Mouse (Mus musculus) heart, embryonic 14.5 days (tissue): Measurements from ENCODE around the gene Rwdd2a. TPM values are rescaled to one million over a fixed set of nuclear protein-coding genes. Genes with fewer than 3 reads are reported as not detected.

Experiments
- ATAC-seq: fragments of 200-750 bp; cut with Nextera tagmentation; 2 replicates; pipeline ENCODE4 v1.8.0; 2017; ENCODE audit warnings: low read depth, moderate TSS enrichment; ENCODE audit not compliant: insufficient number of reproducible peaks, insufficient read depth, low FRiP score
- H3K27ac ChIP-seq, 2 experiments: fragments of 200-500 bp in 1 of 2; fragments of 300-500 bp in 1 of 2; sonication (generic) in 1 of 2; replicated peaks in 1 of 2; 2 replicates each; pipeline ENCODE4 v1.5.1; 2012 to 2014; ENCODE audit warnings: low read depth in 2 of 2, low read length in 2 of 2, control low read depth in 1 of 2, mild to moderate bottlenecking in 1 of 2, mixed read lengths in 1 of 2; ENCODE audit not compliant: control insufficient read depth in 1 of 2, insufficient read depth in 1 of 2
- H3K27me3 ChIP-seq: fragments of 300-500 bp; sonication (generic); 2 replicates; pipeline ENCODE4 v1.6.1; 2014; ENCODE audit warnings: mild to moderate bottlenecking, low read length, control low read depth; ENCODE audit not compliant: control insufficient read depth, insufficient read depth
- H3K36me3 ChIP-seq: fragments of 300-500 bp; sonication (generic); 2 replicates; pipeline ENCODE4 v1.6.1; 2014; ENCODE audit warnings: mild to moderate bottlenecking, control low read depth, low read length, mixed read lengths; ENCODE audit not compliant: control insufficient read depth, insufficient read depth
- H3K4me1 ChIP-seq, 2 experiments: fragments of 200-500 bp in 1 of 2; fragments of 300-500 bp in 1 of 2; sonication (generic) in 1 of 2; 2 replicates each; pipeline ENCODE4 v1.6.1; 2012 to 2014; ENCODE audit warnings: low read length in 2 of 2, control low read depth in 1 of 2, mixed read lengths in 1 of 2; ENCODE audit not compliant: control insufficient read depth in 2 of 2, insufficient read depth in 2 of 2
- H3K4me2 ChIP-seq: fragments of 300-500 bp; sonication (generic); 2 replicates; pipeline ENCODE4 v1.6.1; 2014; ENCODE audit warnings: mild to moderate bottlenecking, low read length
- H3K4me3 ChIP-seq, 2 experiments: fragments of 200-500 bp in 1 of 2; fragments of 300-500 bp in 1 of 2; sonication (generic) in 1 of 2; 2 replicates each; pipeline ENCODE4 v1.5.1; 2012 to 2014; ENCODE audit warnings: low read length in 2 of 2, mild to moderate bottlenecking in 2 of 2, control low read depth in 1 of 2, low read depth in 1 of 2, moderate library complexity in 1 of 2; ENCODE audit not compliant: control insufficient read depth in 1 of 2, insufficient read depth in 1 of 2
- H3K9ac ChIP-seq: fragments of 300-500 bp; sonication (generic); 2 replicates; pipeline ENCODE4 v1.6.1; 2014; ENCODE audit warnings: mild to moderate bottlenecking, low read length
- H3K9me3 ChIP-seq: fragments of 300-500 bp; sonication (generic); 2 replicates; pipeline ENCODE4 v1.6.1; 2016; ENCODE audit warnings: low read length, control low read depth; ENCODE audit not compliant: control insufficient read depth
- WGBS: fragments of 180-500 bp; shearing (Covaris S2); extraction: QIAGEN DNeasy Blood & Tissue Kit; methylation state at CpG from one replicate; pipeline ENCODE4 v1.1.7; 2014; 5-methylcytosine and 5-hydroxymethylcytosine counted together
- polyA plus RNA-seq: library from polyadenylated mRNA; unstranded; fragments of >200 nt; fragmentation: Nextera tagmentation; extraction: Ambion mirVana; gene quantifications from 2 replicates; pipeline ENCODE4 v1.2.1, GENCODE M21; 2014

Rwdd2a gene
- polyA plus RNA-seq, 1 experiment from 2014 or later, result 4.8 TPM

GRCm38 (mm10) chr9:86553886-86554285, 17.9 kb upstream of the Rwdd2a start:
- peaks cover 93% of the 10 kb centered on the region for H3K36me3 ChIP-seq

GRCm38 (mm10) chr9:86554641-86555040, 17.1 kb upstream of the Rwdd2a start:
- no peak overlapping the region for H3K9ac ChIP-seq
- no peak overlapping the region for H3K27ac ChIP-seq
- WGBS, result 90% methylated on average over 4 of the region's 4 CpGs
- H3K9me3 ChIP-seq, result no peaks in the 10 kb centered on the region
- no peaks in the 10 kb centered on the region for H3K27me3 ChIP-seq
- peaks cover 94% of the 10 kb centered on the region for H3K36me3 ChIP-seq
- no peaks in the 10 kb centered on the region for H3K4me1 ChIP-seq
- no peak overlapping the region for H3K4me2 ChIP-seq
- ATAC-seq, result no peak
- no peak overlapping the region for H3K4me3 ChIP-seq

More at GRCm38 (mm10) chr9:86553886-86554285, 17.9 kb upstream of the Rwdd2a start:
- Histone ChIP-seq H3K27ac (no peak overlapping the region), H3K4me3 (no peak overlapping the region), H3K4me1 (no peaks in the 10 kb centered on the region), H3K27me3 (no peaks in the 10 kb centered on the region), H3K9me3 (no peaks in the 10 kb centered on the region), H3K9ac (no peak overlapping the region), H3K4me2 (no peak overlapping the region)
- WGBS, result 79% methylated on average over 9 of the region's 9 CpGs
- ATAC-seq, result no peak

GRCm38 (mm10) chr9:86560543-86560942, 11.2 kb upstream of the Rwdd2a start:
- Histone ChIP-seq H3K27ac (no peak overlapping the region), H3K4me3 (no peak overlapping the region), H3K4me1 (no peaks in the 10 kb centered on the region), H3K27me3 (no peaks in the 10 kb centered on the region), H3K9ac (no peak overlapping the region), H3K9me3 (no peaks in the 10 kb centered on the region), H3K36me3 (peaks cover 95% of the 10 kb centered on the region), H3K4me2 (no peak overlapping the region)
- WGBS, result 77% methylated on average over 3 of the region's 3 CpGs
- no peak for ATAC-seq

GRCm38 (mm10) chr9:86569314-86569910, 2.4 kb upstream of the Rwdd2a start:
- no peak overlapping the region for H3K9ac ChIP-seq
- H3K27me3 ChIP-seq, result no peaks in the 10 kb centered on the region
- no peak overlapping the region for H3K4me3 ChIP-seq
- H3K4me1 ChIP-seq, result peaks cover 8 to 12% of the 10 kb centered on the region in 2 experiments
- H3K9me3 ChIP-seq, result no peaks in the 10 kb centered on the region
- H3K36me3 ChIP-seq, result peaks cover 51% of the 10 kb centered on the region
- no peak overlapping the region for H3K27ac ChIP-seq
- WGBS, result 73% methylated on average over 3 of the region's 3 CpGs
- ATAC-seq, result no peak
- no peak overlapping the region for H3K4me2 ChIP-seq

GRCm38 (mm10) chr9:86570261-86570890, 1.4 kb upstream of the Rwdd2a start:
- Histone ChIP-seq H3K36me3 (peaks cover 41% of the 10 kb centered on the region), H3K4me1 (peaks cover 8 to 12% of the 10 kb centered on the region in 2 experiments), H3K9me3 (no peaks in the 10 kb centered on the region), H3K9ac (peak overlapping the region; percentile 85), H3K27me3 (no peaks in the 10 kb centered on the region), H3K4me3 (peak overlapping the region; percentile 31 to 86; a peak in 2 of 4 replicates), H3K4me2 (peak overlapping the region; percentile 99), H3K27ac (0 out of 4 replicates have a peak overlapping the region, but pooled peaks of 1 of the 2 experiments have one; percentile 14)
- 77% methylated on average over 10 of the region's 10 CpGs for WGBS
- no peak for ATAC-seq

GRCm38 (mm10) chr9:86570946-86571345, 845 bp upstream of the Rwdd2a start:
- no peaks in the 10 kb centered on the region for H3K27me3 ChIP-seq
- H3K4me3 ChIP-seq, result peak overlapping the region; percentile 86 to 87
- peak overlapping the region; percentile 99 for H3K4me2 ChIP-seq
- no peak for ATAC-seq
- WGBS, result 10% methylated on average over 8 of the region's 8 CpGs
- H3K36me3 ChIP-seq, result peaks cover 35% of the 10 kb centered on the region
- peaks cover 8 to 12% of the 10 kb centered on the region in 2 experiments for H3K4me1 ChIP-seq
- peak overlapping the region; percentile 85 for H3K9ac ChIP-seq
- H3K27ac ChIP-seq, result no peak overlapping the region; a peak in 1 of 4 replicates
- H3K9me3 ChIP-seq, result no peaks in the 10 kb centered on the region

GRCm38 (mm10) chr9:86572196-86572595, 405 bp downstream of the Rwdd2a start:
- no peaks in the 10 kb centered on the region for H3K27me3 ChIP-seq
- peaks cover 23% of the 10 kb centered on the region for H3K36me3 ChIP-seq
- H3K4me3 ChIP-seq, result peak overlapping the region; percentile 86 to 87
- no peak overlapping the region for H3K27ac ChIP-seq
- peak overlapping the region; percentile 73 for H3K9ac ChIP-seq
- H3K9me3 ChIP-seq, result no peaks in the 10 kb centered on the region
- peaks cover 8 to 12% of the 10 kb centered on the region in 2 experiments for H3K4me1 ChIP-seq
- under 1% methylated on average over 25 of the region's 25 CpGs for WGBS
- peak overlapping the region; percentile 99 for H3K4me2 ChIP-seq
- peak; percentile 14 for ATAC-seq
